Mouse (Mus musculus): ENCODE measurements around the gene Stard3nl. TPM values are rescaled to one million over a fixed set of nuclear protein-coding genes. Genes with fewer than 3 reads are reported as not detected.
"Not testable (repeated sequence)": the region's sequence is repeated elsewhere in the genome, so short reads cannot be mapped to it uniquely, and the experiment has no call there.

Stard3nl gene
- polyA plus RNA-seq, 1 experiment from 2014 or later = 214 TPM

- 95% methylated on average over 1 of the region's 1 CpGs for WGBS
- not testable (repeated sequence) for H3K9me3 ChIP-seq (ENCODE audit: control insufficient read depth, low read length); ATAC-seq (ENCODE audit: low FRiP score)
Measured at GRCm38 (mm10) chr13:19336310-19336709, 59.3 kb downstream of the Stard3nl start.

More at GRCm38 (mm10) chr13:19336310-19336709, 59.3 kb downstream of the Stard3nl start:
- H3K27me3 ChIP-seq (ENCODE audit: control insufficient read depth, insufficient read depth, low read length); H3K4me2 ChIP-seq (replicated peaks); H3K27ac ChIP-seq; H3K4me3 ChIP-seq (replicated peaks; ENCODE audit: low read length); DNase-seq (ENCODE audit: low spot score); H3K36me3 ChIP-seq (replicated peaks; ENCODE audit: control insufficient read depth, insufficient read depth); H3K4me1 ChIP-seq (replicated peaks; ENCODE audit: control insufficient read depth, insufficient read depth, low read length); H3K9ac ChIP-seq: not testable (repeated sequence)

Other genes with a start within 250 kb of the Stard3nl start
- gene Epdr1, start 224.1 kb upstream of the Stard3nl start, polyA plus RNA-seq (2014; fragmentation: Nextera tagmentation; extraction: Ambion mirVana) = 22.5 and 26.6 TPM in 2 replicates
- 4.4 TPM in 2 replicates for gene Sfrp4, start 227.3 kb upstream of the Stard3nl start, polyA plus RNA-seq (2014; fragmentation: Nextera tagmentation; extraction: Ambion mirVana)

All from hindbrain, embryonic 14.5 days (tissue).